In genomic region chr3:38094370-38094979, GRCm38 (mm10) we compare ENCODE assay signal across 10 mouse cellular contexts.
DNase-seq lines count a peak whose midpoint lies in the region; ATAC-seq and TF ChIP-seq lines count a peak whose summit lies in the region.
"Had no signal": no experiment of that assay in that cellular context is flagged by ENCODE, and none has a peak within 500 bp of the region (broad histone marks: within the 10 kb centered on the region; RNA-seq: fewer than 3 reads in every experiment).

No protein-coding gene starts in this region.

- H3K4me2 ChIP-seq in lung, embryonic 14.5 days = no peak overlapping the region
- H3K4me2 ChIP-seq in hindbrain, embryonic 16.5 days (ENCODE audit: low read length) = no peak overlapping the region
- H3K4me2 ChIP-seq: embryonic facial prominence, embryonic 13.5 days; neural tube, embryonic 13.5 days had no signal

- no peaks in the 10 kb centered on the region for H3K27me3 ChIP-seq in lung, embryonic 14.5 days (ENCODE audit: insufficient read depth, low read length)
- no peaks in the 10 kb centered on the region for H3K27me3 ChIP-seq in hindbrain, embryonic 16.5 days (replicated peaks; ENCODE audit: control insufficient read depth, insufficient read depth, low read length)
- H3K27me3 ChIP-seq: embryonic facial prominence, embryonic 13.5 days; neural tube, embryonic 13.5 days had no signal

- DNase-seq in frontal cortex, postnatal 14 days (ENCODE audit: low spot score in 2 of 2) = peak; percentile 15 to 35
- no peak for DNase-seq in frontal cortex, postnatal 25 days (ENCODE audit: low spot score in 2 of 2)
- peak; percentile 21 for DNase-seq in adrenal gland, adult 8-10 months
- peak; percentile 47 for DNase-seq in kidney, adult 9 months
- no peak for DNase-seq in lung, embryonic 14.5 days
- no peak for DNase-seq in gastrocnemius, adult 18-20 months (ENCODE audit: low spot score)
- DNase-seq in Muller cell, postnatal 12 days (ENCODE audit: inconsistent ontology term) = no peak

- H3K27ac ChIP-seq in lung, embryonic 14.5 days (ENCODE audit: low read depth) = no peak overlapping the region
- no peak overlapping the region for H3K27ac ChIP-seq in hindbrain, embryonic 16.5 days (ENCODE audit: low read depth, low read length)
- H3K27ac ChIP-seq: embryonic facial prominence, embryonic 13.5 days; neural tube, embryonic 13.5 days had no signal

- peak; percentile 31 for TF ChIP-seq CTCF in lung, embryonic 14.5 days (IDR thresholded peaks at IDR 0.05; ENCODE audit: low read depth)

- no peak overlapping the region for H3K9ac ChIP-seq in lung, embryonic 14.5 days
- H3K9ac ChIP-seq in hindbrain, embryonic 16.5 days (ENCODE audit: low read depth, low read length) = no peak overlapping the region
- H3K9ac ChIP-seq: embryonic facial prominence, embryonic 13.5 days; neural tube, embryonic 13.5 days had no signal

- no peak overlapping the region for H3K4me3 ChIP-seq in lung, embryonic 14.5 days (ENCODE audit: low read depth, low read length)
- H3K4me3 ChIP-seq in hindbrain, embryonic 16.5 days (ENCODE audit: low read length) = no peak overlapping the region
- H3K4me3 ChIP-seq: embryonic facial prominence, embryonic 13.5 days; neural tube, embryonic 13.5 days had no signal

- H3K9me3 ChIP-seq in lung, embryonic 14.5 days (ENCODE audit: low read depth, low read length) = no peaks in the 10 kb centered on the region
- no peaks in the 10 kb centered on the region for H3K9me3 ChIP-seq in hindbrain, embryonic 16.5 days (ENCODE audit: control insufficient read depth, low read length)
- H3K9me3 ChIP-seq: embryonic facial prominence, embryonic 13.5 days; neural tube, embryonic 13.5 days had no signal

- whole genome bisulfite sequencing in lung, embryonic 14.5 days = 65% methylated on average over 7 of the region's 7 CpGs
- WGBS in hindbrain, embryonic 16.5 days = 74% methylated on average over 7 of the region's 7 CpGs

- ATAC-seq in lung, embryonic 14.5 days (ENCODE audit: insufficient read depth) = no peak
- no peak for ATAC-seq in hindbrain, embryonic 16.5 days

- no peaks in the 10 kb centered on the region for H3K36me3 ChIP-seq in lung, embryonic 14.5 days (ENCODE audit: insufficient read depth)
- no peaks in the 10 kb centered on the region for H3K36me3 ChIP-seq in hindbrain, embryonic 16.5 days (ENCODE audit: control insufficient read depth, insufficient read depth, low read length)
- H3K36me3 ChIP-seq: embryonic facial prominence, embryonic 13.5 days; neural tube, embryonic 13.5 days had no signal

- H3K4me1 ChIP-seq in lung, embryonic 14.5 days (ENCODE audit: insufficient read depth) = no peaks in the 10 kb centered on the region
- no peaks in the 10 kb centered on the region for H3K4me1 ChIP-seq in hindbrain, embryonic 16.5 days (ENCODE audit: control insufficient read depth, insufficient read depth, low read depth, low read length)
- H3K4me1 ChIP-seq: neural tube, embryonic 13.5 days had no signal

Comparison
In these comparisons a context has a peak if more than half of its experiments do, and no peak if none do; other contexts are left out.
1. DNase-seq: peak in frontal cortex, postnatal 14 days (2 of 2), adrenal gland, adult 8-10 months (single experiment) and kidney, adult 9 months (single experiment); none in frontal cortex, postnatal 25 days (0 of 2), lung, embryonic 14.5 days (single experiment), gastrocnemius, adult 18-20 months (single experiment) and Muller cell, postnatal 12 days (single experiment).